Mouse (Mus musculus) ES-Bruce4 (cell line): Measurements from ENCODE around the gene Calhm2.

Experiments
- EP300 ChIP-seq: IDR thresholded peaks from 2 replicates; pipeline ENCODE4 v1.6.1; 2011; ENCODE audit warnings: low read depth, low read length; ENCODE audit not compliant: insufficient read depth
- POLR2A ChIP-seq: IDR thresholded peaks from one replicate; pipeline ENCODE4 v1.8.1; 2011; ENCODE audit warnings: low read length; ENCODE audit not compliant: insufficient read depth

- TF ChIP-seq POLR2A (no peak), EP300 (peak; percentile 84)
These were observed 11.8 kb upstream of the Calhm2 start for GRCm38 (mm10) chr19:47149854-47150253.
